Mouse (Mus musculus): ENCODE measurements around the gene Gm14525.
"Not testable (repeated sequence)": the region's sequence is repeated elsewhere in the genome, so short reads cannot be mapped to it uniquely, and the experiment has no call there.

Gene Gm14525

DNA sequence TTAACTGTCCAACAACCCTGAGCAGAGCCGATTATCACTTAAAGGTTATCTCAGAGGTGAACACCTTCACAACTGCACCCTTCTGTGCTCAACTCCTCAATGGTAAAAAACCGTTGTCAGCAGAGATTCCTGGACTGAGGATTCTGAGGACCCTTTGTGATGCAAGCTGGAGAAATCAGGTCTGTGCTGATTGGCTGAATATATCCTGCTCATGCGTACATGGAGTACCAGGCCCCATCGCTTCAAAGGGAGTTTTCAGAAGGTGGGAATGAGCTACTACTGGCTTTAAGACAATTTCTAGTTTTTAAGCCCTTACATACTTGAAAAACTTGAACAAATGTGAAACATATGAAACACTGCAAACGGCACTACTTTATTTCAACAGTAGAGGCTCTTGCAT lies at the start of gene Gm14525:
TSS of gene Gm14525 (minus strand) at position 101 of the 400 bp plus-strand sequence.
- DNase-seq (ENCODE audit: inconsistent age in 2 of 2, low spot score in 1 of 2), result not testable (repeated sequence)

Data from adrenal gland, adult (tissue).